13 mouse cellular contexts compared by ENCODE assay signal in the genomic region with DNA sequence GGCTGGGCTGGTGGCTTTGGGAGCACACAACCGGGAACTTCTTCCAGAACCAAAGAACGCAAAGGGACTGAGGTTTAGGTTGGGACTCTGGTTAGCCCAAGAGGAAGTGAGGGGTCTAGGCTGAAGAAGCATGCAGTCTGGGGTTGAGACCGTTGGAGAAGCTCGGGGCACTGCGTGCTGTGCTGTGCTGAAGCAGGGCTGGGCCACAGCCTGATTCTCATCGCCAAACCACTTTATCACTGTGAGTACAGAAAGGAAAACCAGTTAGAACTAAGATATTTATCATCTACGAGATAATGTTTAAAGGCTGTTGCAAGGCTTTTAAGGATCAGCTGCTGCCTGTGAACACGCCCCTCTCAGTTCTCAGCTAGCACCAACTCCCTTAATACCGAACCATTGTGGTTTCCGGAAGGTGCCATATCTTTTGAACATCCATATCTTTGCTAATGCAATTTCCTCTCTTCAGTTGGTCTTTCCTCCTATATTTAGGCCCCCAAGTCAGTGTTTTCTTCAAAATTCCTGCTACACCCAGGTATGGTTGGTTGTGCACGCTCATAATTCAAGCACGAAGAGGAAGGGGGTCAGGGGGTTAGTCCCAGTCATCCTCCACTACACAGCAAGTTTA. TPM values are rescaled to one million over a fixed set of nuclear protein-coding genes. Genes with fewer than 3 reads are reported as not detected.
DNase-seq lines count a peak whose midpoint lies in the region; ATAC-seq and TF ChIP-seq lines count a peak whose summit lies in the region.
"Had no signal": no experiment of that assay in that cellular context is flagged by ENCODE, and none has a peak within 500 bp of the region (broad histone marks: within the 10 kb centered on the region; RNA-seq: fewer than 3 reads in every experiment).

No protein-coding gene starts in this region.

- peak overlapping the region; percentile 77 for H3K27ac ChIP-seq in CH12.LX (ENCODE audit: insufficient read depth, low read depth)
- H3K27ac ChIP-seq in kidney, embryonic 16.5 days (ENCODE audit: low read length) = no peak overlapping the region
- H3K27ac ChIP-seq: limb, embryonic 12.5 days; midbrain, embryonic 10.5 days; neural tube, embryonic 12.5 days had no signal

- peak overlapping the region; percentile 42 to 54 (median 53) for H3K4me3 ChIP-seq in CH12.LX (replicated peaks in 1 of 3; ENCODE audit: low read depth in 2 of 3, low read length in 2 of 3, poor library complexity in 1 of 3)
- no peak overlapping the region for H3K4me3 ChIP-seq in kidney, embryonic 16.5 days (ENCODE audit: low read length)
- H3K4me3 ChIP-seq: limb, embryonic 12.5 days; midbrain, embryonic 10.5 days; neural tube, embryonic 12.5 days had no signal

- peak overlapping the region; percentile 42 for H3K9ac ChIP-seq in CH12.LX (ENCODE audit: insufficient read depth, low read depth)
- no peak overlapping the region for H3K9ac ChIP-seq in kidney, embryonic 16.5 days (replicated peaks; ENCODE audit: low read length)
- H3K9ac ChIP-seq: limb, embryonic 12.5 days; neural tube, embryonic 12.5 days had no signal

- in situ Hi-C loops in CH12.LX (cut with MboI; ENCODE audit: low pct_ligation_motif_present, low pct_unique_long_range_greater_than_20kb, low sequenced_read_pairs) = loop anchor here (5.0 to 10.0 kb wide), 3 partner anchors 70 to 358 kb away; no protein-coding TSS in a partner anchor

- no peaks in the 10 kb centered on the region for H3K9me3 ChIP-seq in CH12.LX (replicated peaks; ENCODE audit: low read length)
- H3K9me3 ChIP-seq in kidney, embryonic 16.5 days (ENCODE audit: low read length) = no peaks in the 10 kb centered on the region
- H3K9me3 ChIP-seq: limb, embryonic 12.5 days; midbrain, embryonic 10.5 days; neural tube, embryonic 12.5 days had no signal

- TF ChIP-seq POLR2A in CH12.LX (IDR thresholded peaks at IDR 0.05; ENCODE audit: low read depth, low read length) = peak; percentile 12; the same call in 1 of the 2 replicates

- dilution Hi-C loops in CH12.LX (cut with MboI; ENCODE audit: extremely low pct_ligation_motif_present, extremely low pct_unique_long_range_greater_than_20kb, low sequenced_read_pairs) = no loop called here

- TF ChIP-seq EP300 in CH12.LX (IDR thresholded peaks at IDR 0.05; ENCODE audit: low read length) = peak; percentile 3; the same call in 1 of the 2 replicates

- H3K4me1 ChIP-seq in CH12.LX (ENCODE audit: control insufficient read depth in 1 of 2, insufficient read depth in 2 of 2) = peaks cover 14 to 61% of the 10 kb centered on the region in 2 experiments
- no peaks in the 10 kb centered on the region for H3K4me1 ChIP-seq in kidney, embryonic 16.5 days (ENCODE audit: insufficient read depth, low read length)

- no peak for TF ChIP-seq CTCF in CH12.LX (conservative IDR thresholded peaks at IDR 0.05 in 1 of 2, IDR thresholded peaks at IDR 0.05 in 1 of 2; ENCODE audit: low read depth in 2 of 2, low read length in 2 of 2)

- peak overlapping the region; percentile 52 for H3K4me2 ChIP-seq in CH12.LX (ENCODE audit: insufficient read depth, low read depth, poor library complexity, severe bottlenecking)
- no peak overlapping the region for H3K4me2 ChIP-seq in kidney, embryonic 16.5 days (replicated peaks; ENCODE audit: low read depth, low read length)
- H3K4me2 ChIP-seq: limb, embryonic 12.5 days; neural tube, embryonic 12.5 days had no signal

- WGBS in kidney, embryonic 16.5 days = 81% methylated on average over 12 of the region's 12 CpGs

- TF ChIP-seq RAD21 in CH12.LX (IDR thresholded peaks at IDR 0.05; ENCODE audit: low read depth, low read length) = no peak

- H3K27me3 ChIP-seq in CH12.LX (replicated peaks) = no peaks in the 10 kb centered on the region
- no peaks in the 10 kb centered on the region for H3K27me3 ChIP-seq in kidney, embryonic 16.5 days (ENCODE audit: insufficient read depth, low read length)
- H3K27me3 ChIP-seq: limb, embryonic 12.5 days; neural tube, embryonic 12.5 days had no signal

- ATAC-seq in inflammation-experienced regulatory T-cells, adult 6 months = peak; percentile 53
- ATAC-seq in kidney, embryonic 16.5 days (ENCODE audit: low FRiP score, low TSS enrichment) = no peak

- DNase-seq in cerebellum, adult 9-11 months = peak; percentile 18
- DNase-seq in cerebellum, adult 11-12 months = no peak
- no peak for DNase-seq in CH12.LX (ENCODE audit: extremely low read depth)
- peak; percentile 69 for DNase-seq in naive thymus-derived CD4-positive, alpha-beta T cell, adult 2 months (ENCODE audit: low read depth)
- no peak for DNase-seq in urinary bladder, postnatal 14 days (ENCODE audit: low spot score)
- no peak for DNase-seq in cerebellum, postnatal 10 days
- DNase-seq: kidney, adult 11 months; right cerebral cortex, adult 18-20 months had no signal

- no peaks in the 10 kb centered on the region for H3K36me3 ChIP-seq in CH12.LX (replicated peaks in 1 of 2; ENCODE audit: control insufficient read depth in 1 of 2, insufficient read depth in 1 of 2, low read length in 1 of 2)
- no peaks in the 10 kb centered on the region for H3K36me3 ChIP-seq in kidney, embryonic 16.5 days (ENCODE audit: insufficient read depth, low read length)
- H3K36me3 ChIP-seq: limb, embryonic 12.5 days; midbrain, embryonic 10.5 days; neural tube, embryonic 12.5 days had no signal

- H3K79me2 ChIP-seq in CH12.LX (replicated peaks; ENCODE audit: control insufficient read depth, extremely low read depth, insufficient read depth, poor library complexity, severe bottlenecking) = peaks cover 6% of the 10 kb centered on the region

TF ChIP-seq in CH12.LX, 34 proteins besides CTCF, POLR2A, EP300 and RAD21:
- no peak; the same call in 1 of the 2 replicates for TF ChIP-seq MXI1 (IDR thresholded peaks at IDR 0.05; ENCODE audit: low read depth, low read length)
- no peak for TF ChIP-seq PAX5 (IDR thresholded peaks at IDR 0.05; ENCODE audit: low read length)
- TF ChIP-seq ZMIZ1 (IDR thresholded peaks at IDR 0.05; ENCODE audit: low read depth, low read length) = no peak
- TF ChIP-seq MAFK (IDR thresholded peaks at IDR 0.05; ENCODE audit: insufficient replicate concordance, low read length) = no peak
- no peak for TF ChIP-seq CHD2 (IDR thresholded peaks at IDR 0.05; ENCODE audit: low read length)
- no peak for TF ChIP-seq IRF4 (IDR thresholded peaks at IDR 0.05; ENCODE audit: low read depth, low read length)
- peak; percentile 69; the same call in 1 of the 2 replicates for TF ChIP-seq SIN3A (IDR thresholded peaks at IDR 0.05; ENCODE audit: low read length)

RNA-seq across cellular contexts. Expression of a gene that starts 4.4 kb away (rescaled TPM):
- total RNA-seq in CH12.LX (2012; rRNA removed) = 63.6 and 67.7 TPM in 2 replicates
- 110 and 117 TPM in 2 replicates for total RNA-seq in CH12.LX (2014; rRNA removed)
- polyA plus RNA-seq in CH12.LX (2012; ENCODE audit: insufficient read length, low read depth) = 228 and 241 TPM in 2 replicates
- polyA plus RNA-seq in inflammation-experienced regulatory T-cells, adult 6 months (2017; shearing (Covaris generic)) = 10 to 100 TPM; 31.7 to 35.5 (median 33.8) TPM
- 86.5 and 87.0 TPM in 2 replicates for polyA plus RNA-seq in kidney, embryonic 16.5 days (2015; fragmentation: Nextera tagmentation; extraction: Ambion mirVana)

RNA-seq across cellular contexts. Expression of a gene that starts 52.4 kb away (rescaled TPM):
- total RNA-seq in CH12.LX (2012; rRNA removed) (19.0 and 27.4 TPM in 2 replicates), CH12.LX (2014; rRNA removed) (4.8 and 6.4 TPM in 2 replicates)
- 13.5 and 15.0 TPM in 2 replicates for polyA plus RNA-seq in CH12.LX (2012; ENCODE audit: insufficient read length, low read depth)
- 10 to 100 TPM; 10.6 to 12.7 (median 11.5) TPM for polyA plus RNA-seq in inflammation-experienced regulatory T-cells, adult 6 months (2017; shearing (Covaris generic))
- 33.4 and 34.5 TPM in 2 replicates for polyA plus RNA-seq in kidney, embryonic 16.5 days (2015; fragmentation: Nextera tagmentation; extraction: Ambion mirVana)

Comparison
In these comparisons a context has a peak if more than half of its experiments do, and no peak if none do; other contexts are left out.
1. DNase-seq: peak in cerebellum, adult 9-11 months (single experiment) and naive thymus-derived CD4-positive, alpha-beta T cell, adult 2 months (single experiment); none in cerebellum, adult 11-12 months (single experiment), CH12.LX (single experiment), urinary bladder, postnatal 14 days (single experiment) and cerebellum, postnatal 10 days (0 of 2).